Mouse (Mus musculus) spleen, adult 2 months (tissue): Measurements from ENCODE around the gene Bcl6. TPM values are rescaled to one million over a fixed set of nuclear protein-coding genes. Genes with fewer than 3 reads are reported as not detected.

Source experiments
- DNase-seq, 2 experiments: peaks; one replicate each; pipeline versions ENCODE4 v3.0.0 to v3.0.0-alpha.2; 2012 to 2021; ENCODE audit warnings: low spot score in 2 of 2, low read depth in 1 of 2
- H3K27ac ChIP-seq: fragments of 200-500 bp; 2 replicates; pipeline ENCODE4 v1.5.1; 2012; ENCODE audit warnings: low read length, inconsistent platforms; ENCODE audit not compliant: insufficient read depth
- H3K27me3 ChIP-seq: fragments of 200-500 bp; 2 replicates; pipeline ENCODE4 v1.6.1; 2012; ENCODE audit warnings: mild to moderate bottlenecking, moderate library complexity, low read length, inconsistent platforms; ENCODE audit not compliant: control insufficient read depth, insufficient read depth
- H3K36me3 ChIP-seq: fragments of 200-500 bp; 2 replicates; pipeline ENCODE4 v1.6.1; 2012; ENCODE audit warnings: mild to moderate bottlenecking, low read length, inconsistent platforms; ENCODE audit not compliant: control insufficient read depth, insufficient read depth
- H3K4me1 ChIP-seq: fragments of 200-500 bp; 2 replicates; pipeline ENCODE4 v1.6.1; 2011; ENCODE audit warnings: inconsistent platforms; ENCODE audit not compliant: control insufficient read depth, insufficient read depth, insufficient read length
- H3K4me3 ChIP-seq: fragments of 200-500 bp; 2 replicates; pipeline ENCODE4 v1.5.1; 2011; ENCODE audit warnings: mild to moderate bottlenecking, inconsistent platforms; ENCODE audit not compliant: insufficient read depth, insufficient read length; ENCODE audit errors: extremely low read depth
- CTCF ChIP-seq: fragments of 200-500 bp; IDR thresholded peaks from 2 replicates; pipeline ENCODE4 v1.5.1; 2011; ENCODE audit warnings: mild to moderate bottlenecking, inconsistent platforms; ENCODE audit not compliant: insufficient read depth, insufficient read length, insufficient replicate concordance; ENCODE audit errors: extremely low read depth
- POLR2A ChIP-seq: fragments of 200-500 bp; IDR thresholded peaks from 2 replicates; pipeline ENCODE4 v1.6.1; 2011; ENCODE audit warnings: low read depth, low read length, inconsistent platforms
- WGBS: fragments of 180-500 bp; shearing (Covaris S2); methylation state at CpG from one replicate; pipeline ENCODE4 v1.1.7; 2018; 5-methylcytosine and 5-hydroxymethylcytosine counted together
- polyA plus RNA-seq: library from polyadenylated mRNA; depleted of rRNA; stranded (reverse); fragments of >200 nt; gene quantifications from 2 replicates; pipeline ENCODE4 v1.2.3, GENCODE M21; 2012

Bcl6 gene
- polyA plus RNA-seq, 1 experiment: 24.1 TPM

DNA sequence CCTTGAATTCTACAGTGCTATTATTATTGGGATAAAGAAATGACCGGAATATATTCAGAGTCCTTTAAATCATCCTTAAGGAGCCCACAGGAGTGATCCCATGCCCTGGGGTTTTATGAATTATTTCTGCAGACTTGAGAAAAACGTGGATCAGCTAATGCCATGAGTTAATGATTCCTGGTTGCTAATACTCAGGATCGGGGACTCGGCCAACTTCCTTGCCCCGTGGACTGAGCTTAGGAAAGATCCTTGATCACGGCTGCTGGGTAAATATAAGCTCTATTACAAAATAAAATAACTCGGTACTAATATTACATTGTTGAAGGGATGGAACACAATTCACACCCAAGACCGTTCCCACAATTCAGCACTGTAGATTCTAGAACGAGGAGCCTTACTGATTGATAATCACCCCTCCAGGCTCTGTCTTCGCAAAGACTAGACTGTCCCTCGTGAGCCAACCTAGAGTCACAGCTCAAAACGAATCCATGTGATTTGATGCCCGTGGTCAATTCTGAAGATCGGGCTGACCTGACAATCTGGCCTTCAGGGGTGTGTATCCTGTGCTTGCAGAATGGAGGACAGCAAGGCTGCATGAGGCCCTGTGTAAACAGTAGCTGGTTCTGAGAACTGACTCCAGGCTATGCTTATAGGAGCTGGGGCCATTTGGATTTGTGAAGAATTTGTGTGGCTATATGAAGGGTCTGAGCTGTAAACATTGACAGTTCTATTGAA, 3.4 kb upstream of the Bcl6 start:
- H3K36me3 ChIP-seq: no peaks in the 10 kb centered on the region
- H3K27me3 ChIP-seq: no peaks in the 10 kb centered on the region
- 92% methylated on average over 14 of the region's 14 CpGs for WGBS
- peaks cover 11% of the 10 kb centered on the region for H3K4me1 ChIP-seq
- H3K4me3 ChIP-seq: no peak overlapping the region
- TF ChIP-seq POLR2A: no peak
- TF ChIP-seq CTCF: no peak
- no peak overlapping the region for H3K27ac ChIP-seq
- no peak for DNase-seq

DNA sequence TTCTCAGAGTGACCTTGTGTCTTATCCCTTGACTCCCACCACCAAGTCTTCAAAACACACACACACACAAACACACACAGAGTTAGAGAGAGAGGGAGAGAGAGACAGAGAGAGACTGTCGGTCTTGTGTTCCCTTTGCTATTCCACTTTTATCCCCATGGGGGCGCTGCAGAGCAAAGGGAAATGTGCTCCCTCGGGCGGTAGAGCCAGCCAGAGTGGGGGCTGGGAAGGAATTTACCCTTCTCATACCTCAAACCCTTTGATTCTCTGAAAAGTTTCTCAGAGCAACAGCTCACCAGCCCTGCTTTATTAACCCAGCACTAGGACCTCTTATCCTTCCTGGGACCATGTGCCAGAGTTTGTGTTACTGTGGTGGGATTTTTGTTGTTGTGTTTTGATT, 2.5 kb upstream of the Bcl6 start:
- peak; percentile 64 to 84 for DNase-seq
- Histone ChIP-seq H3K4me3 (no peak overlapping the region), H3K36me3 (no peaks in the 10 kb centered on the region), H3K27ac (no peak overlapping the region), H3K27me3 (no peaks in the 10 kb centered on the region), H3K4me1 (peaks cover 11% of the 10 kb centered on the region)
- peak; percentile 90 for TF ChIP-seq CTCF
- TF ChIP-seq POLR2A: no peak
- under 1% methylated on average over 4 of the region's 4 CpGs for WGBS

DNA sequence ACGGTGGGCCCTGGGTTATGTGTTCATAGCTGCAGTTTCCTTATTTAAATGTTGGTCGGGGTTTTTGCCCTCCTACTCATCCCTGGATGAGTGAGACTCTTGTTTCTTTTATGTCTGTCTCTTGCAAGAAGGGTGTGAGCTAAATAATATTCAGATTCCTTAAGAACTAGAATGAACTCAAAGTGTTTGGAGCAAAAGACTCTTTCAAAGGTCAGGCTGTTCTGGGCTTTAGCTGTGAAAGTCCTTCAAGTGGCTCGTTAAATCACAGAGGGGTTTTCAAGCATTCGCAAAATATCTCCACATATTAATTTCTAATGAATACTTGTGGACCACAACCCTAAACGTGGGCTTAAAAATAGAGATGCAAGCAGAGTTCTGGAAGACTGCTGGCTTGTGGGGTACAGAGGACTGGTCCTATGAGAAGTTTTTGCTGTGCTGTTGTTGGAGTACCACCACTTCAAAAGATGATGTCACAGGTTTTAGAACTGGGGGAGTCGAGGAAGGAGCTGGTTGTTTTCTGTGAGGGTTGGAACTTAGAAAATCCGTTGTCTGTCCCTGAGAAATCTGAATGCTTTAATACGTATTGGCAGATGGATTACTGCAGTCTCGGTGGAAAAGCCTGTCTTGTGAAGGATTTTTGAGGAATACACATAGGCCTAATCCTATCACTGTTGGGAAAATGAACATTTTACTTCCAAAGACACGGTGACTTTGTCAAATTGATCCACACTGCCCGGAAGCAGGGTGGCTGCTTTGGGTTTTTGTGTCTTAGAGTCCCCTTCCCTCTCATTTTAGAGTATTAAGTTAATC, 1.7 kb upstream of the Bcl6 start:
- no peak overlapping the region for H3K4me3 ChIP-seq
- H3K4me1 ChIP-seq: peaks cover 11% of the 10 kb centered on the region
- TF ChIP-seq POLR2A (no peak), CTCF (no peak)
- DNase-seq: no peak
- no peaks in the 10 kb centered on the region for H3K27me3 ChIP-seq
- no peaks in the 10 kb centered on the region for H3K36me3 ChIP-seq
- H3K27ac ChIP-seq: no peak overlapping the region
- 70% methylated on average over 11 of the region's 11 CpGs for WGBS

DNA sequence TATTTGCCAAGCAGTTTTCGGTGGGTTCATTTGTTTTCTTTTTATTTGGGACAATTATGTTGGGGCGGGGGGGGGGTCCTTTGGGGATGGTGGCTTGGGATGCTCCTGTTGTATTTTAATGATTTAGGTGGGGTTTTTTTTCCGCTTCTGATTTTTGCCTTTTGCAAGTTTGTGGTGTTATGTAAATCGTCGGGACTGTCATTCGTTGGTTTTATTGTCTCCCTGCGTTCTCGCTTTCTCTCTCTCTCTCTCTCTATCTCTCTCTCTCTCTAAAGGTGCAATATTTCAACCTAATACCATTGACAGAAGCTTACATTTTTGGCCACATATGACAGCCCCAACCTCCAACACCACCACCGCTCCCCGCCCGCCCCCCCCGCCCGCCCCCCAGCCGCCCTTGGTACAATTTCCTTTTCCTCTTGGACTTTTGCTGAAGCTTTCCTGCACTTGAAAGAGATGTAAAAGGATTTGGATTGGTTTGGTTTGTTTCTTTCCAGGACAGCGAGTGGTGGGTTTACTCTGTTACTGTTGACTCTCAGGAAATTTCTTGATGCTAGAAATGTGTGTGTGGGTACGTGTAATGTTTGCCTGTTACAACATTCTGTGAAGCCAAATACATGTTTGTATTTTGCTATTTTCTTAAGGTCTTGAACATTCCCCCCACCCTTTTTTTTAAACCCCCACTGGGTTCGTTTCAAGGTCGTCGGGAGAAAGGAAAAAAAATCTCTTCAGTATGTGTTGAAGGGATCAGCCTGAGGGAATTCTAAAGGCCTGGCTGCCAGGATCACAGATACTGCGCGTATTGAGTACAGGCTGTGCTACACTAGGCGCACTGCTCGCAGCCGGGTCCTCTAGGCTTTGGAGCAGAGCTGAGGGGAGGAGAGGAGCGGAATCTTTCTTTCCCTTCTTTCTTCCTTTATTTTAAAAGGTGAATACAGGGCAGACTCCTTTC, 833 bp upstream of the Bcl6 start:
- WGBS: 24% methylated on average over 25 of the region's 25 CpGs
- H3K27me3 ChIP-seq: no peaks in the 10 kb centered on the region
- no peak for TF ChIP-seq POLR2A
- no peak for TF ChIP-seq CTCF
- peak overlapping the region; percentile 96 for H3K27ac ChIP-seq
- no peaks in the 10 kb centered on the region for H3K36me3 ChIP-seq
- H3K4me3 ChIP-seq: peak overlapping the region; percentile 94
- DNase-seq: no peak
- peaks cover 11% of the 10 kb centered on the region for H3K4me1 ChIP-seq

DNA sequence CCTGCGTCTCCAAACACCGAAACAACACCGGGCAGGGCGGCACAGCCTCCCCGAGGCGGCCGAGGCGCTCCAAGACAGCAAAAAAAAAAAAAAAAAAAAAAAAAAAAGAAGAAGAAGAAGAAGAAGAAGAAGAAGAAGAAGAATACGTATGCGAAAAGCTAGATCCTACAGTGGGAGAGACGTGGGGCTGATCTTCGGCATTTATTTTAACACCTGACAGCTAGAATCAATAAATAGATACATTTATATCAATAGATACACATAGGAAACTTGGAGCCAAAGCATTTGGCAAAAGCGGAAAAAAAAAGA, 541 bp downstream of the Bcl6 start:
- H3K27me3 ChIP-seq: no peaks in the 10 kb centered on the region
- H3K4me1 ChIP-seq: peaks cover 3% of the 10 kb centered on the region; the same call in 1 of the 2 replicates
- WGBS: 1% methylated on average over 13 of the region's 13 CpGs

DNA sequence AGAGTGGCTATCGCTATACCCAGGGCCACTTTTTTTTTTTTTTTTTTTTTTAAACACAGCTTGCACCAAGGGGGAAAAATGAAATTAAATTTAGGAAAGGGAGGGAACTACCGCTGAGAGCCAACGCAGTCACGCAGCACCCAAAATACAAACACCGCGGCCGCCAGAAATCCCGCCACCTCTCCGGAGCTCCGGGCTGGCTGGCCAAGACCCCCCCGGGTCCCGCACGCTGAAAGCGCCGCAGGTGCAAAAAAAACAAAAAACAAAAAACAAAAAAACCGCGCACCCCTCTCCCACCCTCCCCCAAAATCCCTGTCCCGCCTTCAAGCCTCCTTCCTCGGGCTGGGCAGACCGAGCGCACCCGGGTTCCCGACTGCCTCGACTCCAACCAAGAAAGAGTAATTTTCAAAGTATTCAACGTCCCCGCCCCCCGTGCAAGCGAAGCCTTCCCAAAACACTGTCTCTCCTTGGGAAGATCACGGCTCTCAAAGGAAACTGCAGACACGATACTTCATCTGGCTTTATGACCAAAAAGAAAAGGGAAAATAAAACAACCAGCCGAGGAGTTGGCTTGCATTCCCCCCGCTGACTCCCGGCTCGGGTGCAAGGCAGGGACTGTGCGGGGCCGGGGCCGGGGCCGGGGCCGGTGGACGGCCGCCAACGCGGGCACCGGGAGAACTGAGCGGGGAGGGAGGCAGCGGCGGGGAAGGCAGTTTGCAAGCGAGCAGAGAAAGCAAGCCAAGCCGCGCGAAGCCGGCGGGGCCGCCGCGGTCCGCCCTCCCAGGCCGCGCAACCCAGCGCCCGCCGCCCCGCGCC, 1.1 kb downstream of the Bcl6 start:
- peak overlapping the region; percentile 94 for H3K4me3 ChIP-seq
- peak in 1 of 2 experiments; percentile 47 for DNase-seq
- H3K27ac ChIP-seq: peak overlapping the region; percentile 96
- WGBS: under 1% methylated on average over 64 of the region's 64 CpGs
- H3K36me3 ChIP-seq: peaks cover 1% of the 10 kb centered on the region; the same call in 1 of the 2 replicates
- H3K27me3 ChIP-seq: no peaks in the 10 kb centered on the region
- peaks cover 3% of the 10 kb centered on the region; the same call in 1 of the 2 replicates for H3K4me1 ChIP-seq
- TF ChIP-seq CTCF (no peak), POLR2A (no peak)

More for the DNA sequence above, 541 bp downstream of the Bcl6 start:
- H3K4me3 ChIP-seq: peak overlapping the region; percentile 94
- peak overlapping the region; percentile 96 for H3K27ac ChIP-seq
- H3K36me3 ChIP-seq: no peaks in the 10 kb centered on the region
- DNase-seq: no peak
- no peak for TF ChIP-seq POLR2A
- TF ChIP-seq CTCF: no peak
